Mouse (Mus musculus): Measurements from ENCODE around the gene Olfr825. TPM values are rescaled to one million over a fixed set of nuclear protein-coding genes. Genes with fewer than 3 reads are reported as not detected.

Olfr825 gene
- polyA plus RNA-seq, 1 experiment, result not detected

Other genes with a start within 250 kb of the Olfr825 start
- not detected in 2 replicates for gene Olfr818, start 217.7 kb downstream of the Olfr825 start, polyA plus RNA-seq (2012; rRNA removed)
- not detected in 2 replicates for gene Olfr819, start 199.5 kb downstream of the Olfr825 start, polyA plus RNA-seq (2012; rRNA removed)
- not detected in 2 replicates for gene Olfr247, start 190.6 kb downstream of the Olfr825 start, polyA plus RNA-seq (2012; rRNA removed)
- not detected in 2 replicates for gene Gm10310, start 181.7 kb downstream of the Olfr825 start, polyA plus RNA-seq (2012; rRNA removed)
- gene Olfr820, start 154.1 kb downstream of the Olfr825 start, polyA plus RNA-seq (2012; rRNA removed), result not detected in 2 replicates
- gene Olfr821, start 136.4 kb downstream of the Olfr825 start, polyA plus RNA-seq (2012; rRNA removed), result not detected in 2 replicates
- not detected in 2 replicates for gene Olfr822, start 95.6 kb downstream of the Olfr825 start, polyA plus RNA-seq (2012; rRNA removed)
- not detected in 2 replicates for gene Olfr823, start 51.4 kb downstream of the Olfr825 start, polyA plus RNA-seq (2012; rRNA removed)
- not detected in 2 replicates for gene Olfr824, start 36.8 kb downstream of the Olfr825 start, polyA plus RNA-seq (2012; rRNA removed)
- gene Olfr826, start 17.4 kb upstream of the Olfr825 start, polyA plus RNA-seq (2012; rRNA removed), result not detected in 2 replicates
- gene Olfr827, start 47.6 kb upstream of the Olfr825 start, polyA plus RNA-seq (2012; rRNA removed), result not detected in 2 replicates
- not detected in 2 replicates for gene Neurod4, start 113.5 kb upstream of the Olfr825 start, polyA plus RNA-seq (2012; rRNA removed)
- gene Tespa1, start 156.1 kb upstream of the Olfr825 start, polyA plus RNA-seq (2012; rRNA removed), result not detected in 2 replicates
- not detected in 2 replicates for gene Vmn2r84, start 227.6 kb upstream of the Olfr825 start, polyA plus RNA-seq (2012; rRNA removed)

Measured in testis, adult 2 months (tissue).